Mouse (Mus musculus): ENCODE results near the gene Myh14.

The Myh14 gene

GRCm38 (mm10) chr7:44628402-44629034, 42.1 kb downstream of the Myh14 start:
- no peak for DNase-seq

GRCm38 (mm10) chr7:44626966-44627365, 43.7 kb downstream of the Myh14 start:
- DNase-seq = no peak

DNA sequence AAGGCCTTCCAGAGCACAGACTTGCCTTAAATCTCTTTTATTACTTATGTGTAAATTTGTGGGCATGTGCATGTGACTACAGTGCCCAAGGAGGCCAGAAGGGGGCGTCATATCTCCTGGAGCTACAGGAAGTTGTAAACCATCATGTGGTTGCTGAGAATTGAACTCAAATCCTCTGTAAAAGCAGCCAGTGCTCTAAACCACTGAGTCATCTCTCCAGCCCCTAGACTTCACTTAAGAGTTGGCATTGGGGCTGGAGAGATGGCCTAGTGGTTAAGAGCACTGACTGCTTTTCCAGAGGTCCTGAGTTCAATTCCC, 44.6 kb downstream of the Myh14 start:
- DNase-seq = no peak

DNA sequence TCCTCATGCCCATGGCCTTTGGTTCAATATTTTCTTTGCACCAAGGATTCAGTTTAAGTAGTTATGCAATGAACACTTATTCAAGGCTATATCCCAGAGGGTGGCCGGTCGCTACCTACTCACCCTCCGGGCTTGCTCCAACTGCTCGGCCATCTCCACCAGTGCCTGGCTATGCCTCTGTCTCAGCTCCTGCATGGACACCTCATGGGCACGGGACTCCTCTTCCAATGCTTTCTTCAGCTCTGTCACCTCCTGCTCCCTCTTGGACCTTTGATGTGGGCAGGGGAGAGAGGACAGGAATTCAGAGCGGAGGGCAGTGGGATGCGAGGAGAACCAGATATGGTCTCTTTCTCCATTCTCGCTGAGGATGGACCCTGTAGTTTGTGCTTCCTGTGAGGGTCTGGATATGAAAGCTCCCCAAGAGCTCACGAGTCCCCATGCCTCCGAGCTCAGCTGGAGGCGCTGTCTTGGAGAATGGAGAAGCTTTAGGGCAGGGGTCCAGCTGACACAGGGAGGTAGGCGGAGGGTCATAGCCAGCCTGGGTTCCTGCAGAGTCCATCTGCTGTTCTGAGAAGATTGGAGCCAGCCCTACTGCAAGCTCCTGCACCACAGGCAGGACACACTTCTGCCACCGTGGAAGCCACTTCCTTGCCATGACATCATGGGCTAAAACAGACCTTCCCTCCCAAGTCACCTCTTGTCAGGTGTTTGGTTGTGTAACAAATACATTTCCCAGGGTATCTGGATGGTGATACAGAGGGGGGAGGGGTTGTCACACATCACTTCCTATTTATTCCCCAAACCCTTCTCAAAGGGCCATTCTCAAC, 45.2 kb downstream of the Myh14 start:
- peak; percentile 91 for DNase-seq

GRCm38 (mm10) chr7:44624828-44625227, 45.8 kb downstream of the Myh14 start:
- peak; percentile 83 for DNase-seq

GRCm38 (mm10) chr7:44624543-44624826, 46.2 kb downstream of the Myh14 start:
- no peak for DNase-seq

DNA sequence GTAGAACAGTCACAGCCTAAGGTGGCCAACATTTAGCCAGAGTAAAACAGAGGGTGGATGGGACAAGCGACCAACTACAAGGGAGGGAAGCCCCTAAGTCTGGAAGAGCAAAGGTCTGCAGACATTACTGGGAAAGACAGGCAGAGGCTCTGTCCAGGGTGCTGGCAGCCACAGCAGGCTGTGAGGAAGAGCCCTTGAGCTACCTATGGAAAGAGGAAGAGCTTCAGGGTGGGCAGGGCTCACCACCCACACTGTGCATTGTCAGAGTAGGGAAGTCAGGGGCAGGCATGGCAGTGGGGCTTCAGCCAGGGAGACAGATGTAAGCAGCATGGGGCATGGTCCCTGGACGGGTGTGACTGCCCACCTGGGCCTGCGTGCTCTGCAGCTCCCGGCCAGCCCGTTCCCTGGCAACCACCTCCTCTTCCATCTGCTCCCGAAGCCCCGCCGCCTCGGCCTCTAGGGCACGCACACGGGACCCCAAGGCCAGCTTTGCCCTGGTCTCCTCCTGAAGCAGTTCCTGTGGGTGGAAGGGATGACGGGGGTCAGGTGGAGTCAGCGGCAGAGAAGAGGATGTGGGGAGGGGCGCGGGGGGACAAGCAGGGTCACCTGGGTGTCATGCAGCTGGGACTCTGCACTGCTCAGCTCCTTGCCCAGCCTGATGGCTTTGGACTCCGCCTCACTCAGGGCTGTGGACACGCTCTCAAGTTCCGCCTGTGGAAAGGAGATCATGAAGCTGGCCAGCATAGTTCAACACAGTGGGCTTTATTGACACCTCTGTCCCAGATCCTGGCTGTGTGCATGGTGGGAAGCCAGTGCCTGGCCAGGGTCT, 46.7 kb downstream of the Myh14 start:
- peak; percentile 65 for DNase-seq

- DNase-seq = no peak
Measured at GRCm38 (mm10) chr7:44617059-44617458, 53.6 kb downstream of the Myh14 start.

DNA sequence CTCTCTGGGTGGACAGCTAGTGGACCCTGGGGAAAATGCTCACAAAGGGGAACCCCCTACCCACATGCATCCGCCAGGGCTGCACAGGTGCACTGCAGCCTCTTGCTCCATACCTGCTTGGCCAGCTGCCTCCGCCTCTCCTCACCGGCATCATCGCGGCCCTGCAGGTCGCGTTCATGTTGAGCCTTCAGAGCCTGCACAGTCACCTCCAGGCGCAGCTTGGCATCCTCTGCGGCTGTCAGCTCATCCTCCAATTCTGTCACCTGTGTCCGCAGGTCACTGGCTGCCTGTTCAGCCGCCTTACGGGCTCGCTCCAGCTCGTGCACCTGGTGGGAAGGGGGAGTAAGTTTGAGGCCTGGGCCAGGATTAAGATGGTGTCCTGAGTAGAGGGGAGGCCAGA, 54.7 kb downstream of the Myh14 start:
- DNase-seq = peak; percentile 63

- DNase-seq = no peak
Measured at GRCm38 (mm10) chr7:44615309-44615708, 55.3 kb downstream of the Myh14 start.

- no peak for DNase-seq
Measured at GRCm38 (mm10) chr7:44614041-44614688, 56.5 kb downstream of the Myh14 start.

GRCm38 (mm10) chr7:44612192-44612591, 58.5 kb downstream of the Myh14 start:
- DNase-seq = no peak

DNA sequence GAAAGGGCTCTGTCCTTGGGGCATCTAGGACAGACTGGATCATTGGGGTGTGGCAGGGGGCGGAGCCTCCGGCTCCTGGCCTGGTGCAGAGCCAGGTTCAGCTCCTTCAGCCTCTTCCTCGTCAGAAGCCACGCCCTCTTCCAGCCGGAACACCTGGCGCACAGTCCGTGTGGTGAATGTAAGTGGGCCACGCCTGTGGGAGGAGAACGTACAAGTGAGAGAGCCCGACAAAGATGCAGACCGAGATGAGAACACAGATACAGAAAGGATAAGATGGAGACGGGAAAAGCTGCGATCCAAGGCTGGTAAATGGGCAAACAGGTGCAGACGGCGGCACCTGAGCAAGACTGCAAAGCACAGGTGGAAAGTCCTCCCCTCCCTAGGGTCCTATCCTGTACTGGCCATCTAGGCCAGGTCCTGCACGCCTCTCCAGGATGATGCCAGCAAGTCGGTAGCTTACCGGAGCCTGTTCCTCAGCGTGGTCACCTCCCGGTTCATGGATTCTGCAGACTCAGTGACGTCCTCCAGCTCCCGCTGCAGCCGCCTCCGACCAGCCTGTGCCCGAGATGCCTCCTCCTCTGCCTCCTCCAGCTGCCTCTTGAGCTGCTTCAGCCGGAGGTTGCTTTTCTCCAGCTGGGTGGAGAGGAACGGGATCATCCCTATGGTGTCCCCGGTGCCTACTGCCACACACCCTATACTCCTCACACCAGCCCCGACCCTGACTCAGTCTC, 64.3 kb downstream of the Myh14 start:
- DNase-seq = peak; percentile 59

DNA sequence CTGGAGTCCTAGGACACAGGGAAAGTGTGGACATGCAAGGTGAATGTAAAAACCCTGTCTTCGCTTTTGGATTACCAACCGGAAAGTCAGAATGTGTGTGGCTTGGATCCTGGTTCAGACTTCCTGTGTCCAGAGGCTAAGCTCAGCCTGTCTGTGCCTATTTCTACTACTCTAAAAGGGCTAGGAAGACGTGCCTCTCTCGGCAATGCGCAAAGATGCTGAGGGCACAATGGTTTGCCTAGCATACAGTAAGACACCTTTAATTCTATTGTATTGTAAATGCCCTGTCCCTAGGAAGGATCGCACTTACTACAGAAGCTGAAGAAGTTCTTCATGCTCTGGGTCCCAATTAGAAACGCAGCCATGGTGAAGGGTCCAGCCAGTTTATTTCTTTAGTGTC, 65.2 kb downstream of the Myh14 start:
- no peak for DNase-seq

GRCm38 (mm10) chr7:44604619-44605018, 66.0 kb downstream of the Myh14 start:
- DNase-seq = no peak

- DNase-seq = peak; percentile 68
Measured at GRCm38 (mm10) chr7:44604139-44604606, 66.5 kb downstream of the Myh14 start.

DNA sequence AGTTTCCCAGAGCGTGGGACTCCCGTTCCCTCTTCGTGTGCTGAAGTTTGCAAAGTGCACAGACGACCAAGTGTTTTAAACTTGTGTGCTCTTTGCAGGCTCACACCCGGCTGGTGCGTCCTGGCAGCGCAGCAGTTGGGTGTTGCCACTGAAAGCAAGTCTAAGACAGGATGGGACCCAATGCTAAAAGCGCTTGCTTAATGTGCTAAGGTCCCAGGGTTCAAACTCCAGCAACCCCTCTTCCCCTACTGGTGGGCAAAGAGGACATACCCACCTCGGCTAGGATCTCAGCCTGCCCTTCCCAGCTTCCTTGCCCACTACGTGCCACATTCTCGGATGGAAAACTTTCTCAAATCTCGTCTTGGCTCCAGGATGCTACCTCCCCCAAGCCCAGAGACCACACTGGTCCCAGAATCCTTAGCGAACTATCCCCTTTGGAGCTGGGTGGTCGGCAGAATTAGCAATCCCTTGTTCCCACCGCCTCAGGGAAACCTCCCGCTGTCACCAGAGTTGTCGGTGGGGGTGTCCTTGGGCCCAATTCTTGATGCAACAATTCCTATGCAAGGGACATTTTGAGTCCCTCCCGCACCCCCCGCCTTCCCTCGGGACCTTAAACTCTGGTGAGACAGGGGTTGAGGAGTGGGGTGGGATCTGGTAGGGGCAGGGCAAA, 67.3 kb downstream of the Myh14 start:
- peak; percentile 49 for DNase-seq

GRCm38 (mm10) chr7:44602443-44602842, 68.2 kb downstream of the Myh14 start:
- DNase-seq = peak; percentile 73

GRCm38 (mm10) chr7:44601646-44602045, 69.0 kb downstream of the Myh14 start:
- peak; percentile 34 for DNase-seq

GRCm38 (mm10) chr7:44600691-44601262, 69.9 kb downstream of the Myh14 start:
- no peak for DNase-seq

DNA sequence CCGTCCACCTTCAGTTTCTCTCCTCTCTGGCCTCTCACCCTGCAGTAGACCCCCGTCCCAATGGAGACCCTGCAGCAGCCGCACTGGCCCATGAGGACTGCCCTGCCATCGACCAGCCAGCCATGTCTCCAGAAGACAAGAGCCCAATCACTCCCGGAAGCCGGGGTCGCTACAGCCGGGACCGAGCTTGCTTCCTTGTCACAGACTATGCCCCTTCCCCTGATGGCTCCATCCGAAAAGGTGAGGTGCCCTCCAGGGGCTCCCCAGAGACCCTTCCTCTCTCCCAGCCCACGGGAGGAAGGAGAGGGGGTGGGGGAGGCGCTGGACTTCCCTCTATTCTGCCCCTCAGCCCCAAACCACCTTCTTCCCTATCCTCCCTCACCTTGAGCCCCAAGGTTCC, 72.3 kb downstream of the Myh14 start:
- DNase-seq = peak; percentile 34

GRCm38 (mm10) chr7:44597666-44598065, 73.0 kb downstream of the Myh14 start:
- peak; percentile 24 for DNase-seq

All from cerebellum, adult 11 months (tissue).